Mouse (Mus musculus) ovary, adult 2 months (tissue): ENCODE measurements around the gene Mrpl51. TPM values are rescaled to one million over a fixed set of nuclear protein-coding genes. Genes with fewer than 3 reads are reported as not detected.

ENCODE experiments used
- polyA plus RNA-seq: library from polyadenylated mRNA; depleted of rRNA; stranded (reverse); fragments of >200 nt; gene quantifications from 2 replicates; pipeline ENCODE4 v1.2.3, GENCODE M21; 2012; rRNA removed

The Mrpl51 gene
- 49.6 and 65.4 TPM in 2 replicates for polyA plus RNA-seq

DNA sequence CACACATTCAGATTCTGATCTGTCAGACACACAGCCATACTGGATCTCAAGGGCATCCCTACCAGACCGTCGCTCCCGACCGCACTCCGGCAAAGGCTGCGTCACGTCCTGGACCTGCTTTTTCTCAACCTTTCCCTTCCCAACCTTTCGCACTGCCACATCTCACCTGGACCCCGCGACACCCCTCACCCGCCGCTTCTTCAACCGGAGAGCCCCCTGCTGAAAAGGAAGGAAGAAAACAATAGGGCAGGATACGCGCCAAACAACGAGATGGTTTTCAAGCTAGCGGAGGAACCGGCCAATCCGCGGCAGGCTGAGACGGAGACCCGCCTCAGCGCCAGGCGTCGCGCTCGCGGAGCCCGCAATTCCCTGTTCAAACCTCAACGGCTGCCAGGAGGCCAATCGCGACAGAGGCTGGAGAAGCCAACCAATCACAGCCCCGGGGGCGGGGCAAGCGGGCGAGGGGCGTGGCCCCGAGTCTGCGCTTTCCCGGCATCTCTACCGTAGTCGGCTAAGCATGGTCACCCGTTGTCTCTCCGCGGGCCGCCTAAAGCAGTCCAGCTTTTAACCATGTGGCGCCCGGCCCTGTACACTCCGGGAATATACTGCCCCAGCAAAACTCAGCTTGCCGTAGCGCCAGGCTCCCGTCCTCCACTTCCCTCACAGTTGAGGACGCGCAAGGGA, at the start of gene Mrpl51, which contains the start of gene Ncapd2:
Mrpl51 (plus strand) TSS at position 470 of the 684 bp plus-strand sequence.
Ncapd2 (minus strand) TSS at position 370 of the 684 bp plus-strand sequence.

DNA sequence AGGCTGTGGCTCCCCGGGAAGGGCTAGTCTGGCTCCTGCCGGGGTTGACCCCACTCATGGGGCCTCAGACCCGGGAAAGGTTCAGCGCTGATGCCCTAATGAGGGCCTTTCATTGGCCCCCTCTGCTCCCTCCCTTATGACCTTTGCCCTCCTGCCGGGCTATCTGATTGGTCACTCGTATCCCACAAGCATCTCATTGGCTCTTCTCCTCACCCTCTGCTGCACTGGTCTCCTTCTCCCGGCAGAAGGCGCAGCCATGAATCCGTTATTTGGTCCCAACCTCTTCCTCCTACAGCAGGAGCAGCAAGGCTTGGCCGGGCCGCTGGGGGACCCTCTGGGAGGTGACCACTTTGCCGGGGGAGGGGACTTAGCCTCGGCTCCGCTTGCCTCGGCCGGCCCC, 46.6 kb upstream of the Mrpl51 start, which contains the start of gene Iffo1:
Iffo1 (plus strand) TSS at position 241 of the 400 bp plus-strand sequence.

DNA sequence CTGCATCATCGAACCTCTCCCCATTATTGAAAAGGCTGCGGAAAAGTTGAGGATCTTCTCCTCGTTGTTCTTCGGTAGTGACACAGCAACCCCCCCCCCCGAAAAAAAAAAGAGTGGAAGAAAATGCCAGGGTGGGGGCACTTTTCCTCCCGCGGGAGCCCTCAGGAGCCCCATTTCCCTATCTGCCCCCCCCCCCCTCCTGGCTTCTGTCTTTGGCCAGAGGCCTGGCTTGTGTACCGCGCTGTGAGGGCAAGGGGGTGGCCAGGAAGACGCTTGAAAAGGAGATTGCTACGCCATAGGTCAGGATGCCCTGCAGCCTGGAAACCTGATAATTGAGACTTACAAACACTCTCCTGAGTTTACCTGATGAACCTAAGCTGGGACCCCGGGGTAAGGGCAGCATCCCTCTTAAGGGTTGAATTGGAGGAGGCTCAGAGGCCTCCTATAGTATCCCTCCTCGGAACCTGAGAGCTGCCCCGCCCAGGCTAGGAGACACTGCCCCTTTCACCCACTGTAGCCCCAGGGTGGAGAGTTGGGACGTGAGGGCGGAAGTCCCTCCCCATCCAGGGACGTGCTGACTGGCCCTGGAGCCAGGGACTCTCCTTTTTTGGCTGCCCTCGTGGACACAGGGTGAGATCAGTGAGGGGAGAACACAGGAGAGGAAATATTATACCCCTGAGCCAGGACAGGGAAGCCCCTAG, 25.4 kb upstream of the Mrpl51 start, which contains the start of gene Gapdh:
Gapdh (minus strand) TSS at position 417 of the 701 bp plus-strand sequence.

DNA sequence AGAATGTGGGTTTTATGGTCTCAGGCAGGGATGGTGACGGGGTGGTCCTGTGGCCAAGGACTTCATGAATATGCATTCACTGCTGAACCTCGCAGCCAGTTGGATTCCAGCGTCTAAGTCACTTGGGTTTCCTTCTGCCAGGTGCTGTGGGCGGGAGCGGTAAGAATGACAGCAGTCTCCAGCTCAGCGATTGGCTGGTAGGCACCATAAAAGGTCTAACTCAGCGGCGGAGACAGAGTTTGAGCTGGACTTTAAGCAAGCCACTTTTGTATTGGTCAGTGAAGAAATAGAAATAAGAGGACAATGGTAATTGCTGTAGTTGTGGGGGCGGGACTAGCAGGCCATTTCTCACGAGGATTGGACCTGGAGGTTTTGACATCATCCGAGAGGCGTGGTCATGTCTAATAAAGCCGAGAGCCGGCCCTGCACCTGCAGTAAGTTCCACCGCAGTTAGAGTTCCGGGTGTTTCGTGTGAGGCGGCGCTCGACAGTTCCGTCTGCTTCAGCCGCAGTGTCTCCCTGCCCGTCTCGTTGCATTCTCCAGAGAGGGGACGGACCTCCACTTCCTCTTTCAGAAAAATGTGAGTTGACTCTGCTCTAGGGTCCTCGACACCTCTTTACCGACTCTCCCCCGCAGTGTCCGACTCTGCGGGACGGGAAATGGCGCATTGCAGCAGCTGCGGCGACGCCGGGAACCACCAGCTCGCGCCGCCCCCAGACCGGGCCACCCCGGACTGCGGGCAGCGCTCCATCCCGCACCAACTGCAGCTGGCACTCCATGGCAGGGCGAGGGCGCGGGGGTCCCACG, 23.8 kb downstream of the Mrpl51 start, which contains the start of gene Vamp1:
Vamp1 (plus strand) TSS at position 404 of the 807 bp plus-strand sequence.

GRCm38 (mm10) chr6:125231117-125232044, 39.8 kb downstream of the Mrpl51 start, which contains the start of gene Tapbpl:
Gene Tapbpl (minus strand): TSS chr6:125231860.

DNA sequence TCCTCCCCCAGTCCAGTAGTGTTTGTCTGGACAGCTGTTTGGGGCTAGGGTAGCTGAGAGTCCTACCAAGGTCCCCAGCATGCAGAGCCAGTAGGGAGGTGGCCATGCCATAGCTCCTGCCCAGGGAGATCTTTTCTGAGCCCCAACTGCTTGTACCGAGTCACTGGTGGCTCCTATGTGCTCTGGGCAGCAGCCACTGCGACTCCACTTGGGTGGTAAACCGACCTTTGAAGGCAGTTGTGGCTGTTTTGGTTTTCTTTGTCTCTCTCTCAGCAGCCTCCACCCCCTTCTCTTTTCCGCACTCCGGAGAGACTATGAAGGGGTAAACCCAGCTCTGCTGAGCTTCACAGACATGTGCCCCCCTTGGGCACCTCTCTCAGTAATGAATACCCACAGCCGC, 45.2 kb downstream of the Mrpl51 start, which contains the start of gene Cd27:
Cd27 (minus strand) TSS at position 229 of the 400 bp plus-strand sequence.

Other genes starting within 250 kb of the Mrpl51 start
- 232 and 278 TPM in 2 replicates for gene Cops7a, start 226.3 kb upstream of the Mrpl51 start, polyA plus RNA-seq
- 5.2 and 10.1 TPM in 2 replicates for gene Pianp, start 195.1 kb upstream of the Mrpl51 start, polyA plus RNA-seq
- 70.1 and 85.2 TPM in 2 replicates for gene Zfp384, start 182.7 kb upstream of the Mrpl51 start, polyA plus RNA-seq
- 48.6 and 50.5 TPM in 2 replicates for gene Ing4, start 152.0 kb upstream of the Mrpl51 start, polyA plus RNA-seq
- 18.8 and 27.3 TPM in 2 replicates for gene Acrbp, start 142.1 kb upstream of the Mrpl51 start, polyA plus RNA-seq
- gene Lpar5, start 123.9 kb upstream of the Mrpl51 start, polyA plus RNA-seq = 5.5 and 5.9 TPM in 2 replicates
- 118 and 161 TPM in 2 replicates for gene Chd4, start 95.8 kb upstream of the Mrpl51 start, polyA plus RNA-seq
- 20.9 and 24.3 TPM in 2 replicates for gene Nop2, start 59.9 kb upstream of the Mrpl51 start, polyA plus RNA-seq
- gene Iffo1, start 46.6 kb upstream of the Mrpl51 start, polyA plus RNA-seq = 52.0 and 67.4 TPM in 2 replicates
- 2,908 and 2,970 TPM in 2 replicates for gene Gapdh, start 25.3 kb upstream of the Mrpl51 start, polyA plus RNA-seq
- gene Ncapd2, start 100 bp upstream of the Mrpl51 start, polyA plus RNA-seq = 65.1 and 85.6 TPM in 2 replicates
- gene Vamp1, start 23.8 kb downstream of the Mrpl51 start, polyA plus RNA-seq = 12.0 and 13.6 TPM in 2 replicates
- gene Tapbpl, start 40.1 kb downstream of the Mrpl51 start, polyA plus RNA-seq = 11.3 and 16.8 TPM in 2 replicates
- 0.50 and 0.63 TPM in 2 replicates for gene Cd27, start 45.2 kb downstream of the Mrpl51 start, polyA plus RNA-seq
- gene Tuba3a, start 94.2 kb downstream of the Mrpl51 start, polyA plus RNA-seq = 6.7 and 7.2 TPM in 2 replicates
- 126 and 139 TPM in 2 replicates for gene Ltbr, start 122.1 kb downstream of the Mrpl51 start, polyA plus RNA-seq
- gene Scnn1a, start 128.9 kb downstream of the Mrpl51 start, polyA plus RNA-seq = 3.1 and 4.0 TPM in 2 replicates
- gene Tnfrsf1a, start 157.6 kb downstream of the Mrpl51 start, polyA plus RNA-seq = 181 and 196 TPM in 2 replicates
- gene Plekhg6, start 189.0 kb downstream of the Mrpl51 start, polyA plus RNA-seq = 1.4 and 1.6 TPM in 2 replicates